ENCODE assay signal across 14 mouse cellular contexts in the genomic region with DNA sequence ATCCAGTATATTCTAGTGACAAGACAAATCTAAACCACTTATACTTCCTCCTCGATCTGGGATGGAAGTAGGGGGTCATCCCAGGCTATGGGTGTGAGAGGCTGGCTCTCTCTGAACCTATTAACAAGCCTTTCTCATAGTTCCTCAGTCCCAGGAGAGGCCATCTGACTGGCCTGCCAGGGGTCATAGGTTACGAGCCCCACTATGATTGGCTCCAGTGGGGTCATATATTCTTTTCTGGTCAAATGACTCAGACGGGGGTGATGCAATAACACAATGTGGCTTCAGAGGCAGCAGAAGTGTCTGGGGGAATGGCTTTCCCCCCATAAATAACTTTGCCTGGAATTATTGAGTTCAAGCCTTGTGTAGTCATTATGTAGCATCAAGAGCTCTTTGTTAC. TPM values are rescaled to one million over a fixed set of nuclear protein-coding genes. Genes with fewer than 3 reads are reported as not detected.
DNase-seq lines count a peak whose midpoint lies in the region; ATAC-seq lines count a peak whose summit lies in the region.
"Had no signal": no experiment of that assay in that cellular context is flagged by ENCODE, and none has a peak within 500 bp of the region (broad histone marks: within the 10 kb centered on the region; RNA-seq: fewer than 3 reads in every experiment).

No protein-coding gene starts in this region.

- no peaks in the 10 kb centered on the region for H3K9me3 ChIP-seq in kidney, embryonic 16.5 days (ENCODE audit: low read length)
- no peaks in the 10 kb centered on the region for H3K9me3 ChIP-seq in limb, embryonic 10.5 days (replicated peaks)
- H3K9me3 ChIP-seq: embryonic facial prominence, embryonic 12.5 days; forebrain, embryonic 12.5 days; G1E; intestine, embryonic 15.5 days had no signal

- ATAC-seq in kidney, embryonic 16.5 days (ENCODE audit: low FRiP score, low TSS enrichment), result no peak
- ATAC-seq: intestine, embryonic 15.5 days had no signal

- H3K4me1 ChIP-seq in kidney, embryonic 16.5 days (ENCODE audit: insufficient read depth, low read length), result peaks cover 24% of the 10 kb centered on the region
- H3K4me1 ChIP-seq in limb, embryonic 10.5 days, result peaks cover 49% of the 10 kb centered on the region

- no peak overlapping the region for H3K27ac ChIP-seq in kidney, embryonic 16.5 days (ENCODE audit: low read length)
- H3K27ac ChIP-seq in limb, embryonic 10.5 days, result peak overlapping the region; percentile 84; the same call in 1 of the 2 replicates
- H3K27ac ChIP-seq: embryonic facial prominence, embryonic 12.5 days; forebrain, embryonic 12.5 days had no signal

- no peak overlapping the region for H3K4me3 ChIP-seq in kidney, embryonic 16.5 days (ENCODE audit: low read length)
- no peak overlapping the region for H3K4me3 ChIP-seq in limb, embryonic 10.5 days
- H3K4me3 ChIP-seq: embryonic facial prominence, embryonic 12.5 days; forebrain, embryonic 12.5 days; intestine, embryonic 15.5 days had no signal

- WGBS in kidney, embryonic 16.5 days, result 66% methylated on average over 3 of the region's 3 CpGs
- 60% methylated on average over 3 of the region's 3 CpGs for WGBS in limb, embryonic 10.5 days

- no peaks in the 10 kb centered on the region for H3K36me3 ChIP-seq in kidney, embryonic 16.5 days (ENCODE audit: insufficient read depth, low read length)
- no peaks in the 10 kb centered on the region for H3K36me3 ChIP-seq in limb, embryonic 10.5 days
- H3K36me3 ChIP-seq: embryonic facial prominence, embryonic 12.5 days; forebrain, embryonic 12.5 days; G1E; intestine, embryonic 15.5 days had no signal

- H3K9ac ChIP-seq in kidney, embryonic 16.5 days (replicated peaks; ENCODE audit: low read length), result no peak overlapping the region
- H3K9ac ChIP-seq: embryonic facial prominence, embryonic 12.5 days; forebrain, embryonic 12.5 days; intestine, embryonic 15.5 days had no signal

- peak; percentile 2 to 4 for DNase-seq in kidney, adult 8-10 months
- peak; percentile 58 for DNase-seq in NIH3T3 (ENCODE audit: low read depth)
- peak; percentile 31 for DNase-seq in embryo, embryonic 10 days (ENCODE audit: low spot score)
- DNase-seq in limb, embryonic 10.5 days (ENCODE audit: low spot score), result no peak
- no peak for DNase-seq in urinary bladder, postnatal 36 days (ENCODE audit: low spot score in 2 of 2)
- no peak for DNase-seq in gastrocnemius, postnatal 14 days
- no peak for DNase-seq in cerebellum, adult 9-11 months
- DNase-seq: layer of hippocampus, postnatal 36 days had no signal

- peaks cover 12% of the 10 kb centered on the region for H3K27me3 ChIP-seq in kidney, embryonic 16.5 days (ENCODE audit: insufficient read depth, low read length)
- peaks cover 41% of the 10 kb centered on the region for H3K27me3 ChIP-seq in limb, embryonic 10.5 days (ENCODE audit: low read depth, poor library complexity, severe bottlenecking)
- H3K27me3 ChIP-seq: intestine, embryonic 15.5 days had no signal

- intact Hi-C loops in gastrocnemius, postnatal 14 days (cut with DNase I; ENCODE audit: low total_unique reads), result no loop called here

- no peak overlapping the region for H3K4me2 ChIP-seq in kidney, embryonic 16.5 days (replicated peaks; ENCODE audit: low read depth, low read length)
- H3K4me2 ChIP-seq: embryonic facial prominence, embryonic 12.5 days; forebrain, embryonic 12.5 days; intestine, embryonic 15.5 days; liver, embryonic 11.5 days had no signal

RNA-seq across cellular contexts. Expression of a gene that starts 31.1 kb away (rescaled TPM):
- polyA plus RNA-seq in kidney, embryonic 16.5 days (2015; fragmentation: Nextera tagmentation; extraction: Ambion mirVana), result 14.2 and 16.4 TPM in 2 replicates
- 15.0 and 17.5 TPM in 2 replicates for polyA plus RNA-seq in limb, embryonic 10.5 days (2016; fragmentation: Nextera tagmentation; extraction: Ambion mirVana)
- 10 to 100 TPM; 14.9 to 20.7 TPM for total RNA-seq in gastrocnemius, postnatal 14 days (2021)

Comparison
In these comparisons a context has a peak if more than half of its experiments do, and no peak if none do; other contexts are left out.
1. DNase-seq: peak in kidney, adult 8-10 months (2 of 2), NIH3T3 (single experiment) and embryo, embryonic 10 days (single experiment); none in limb, embryonic 10.5 days (single experiment), urinary bladder, postnatal 36 days (0 of 2), gastrocnemius, postnatal 14 days (single experiment) and cerebellum, adult 9-11 months (single experiment).